Mouse (Mus musculus) cerebellum, postnatal 25 days (tissue): ENCODE measurements around the gene Cdkn2c.

Experiments
- DNase-seq, 2 experiments: peaks; one replicate each; pipeline ENCODE4 v3.0.0; 2021; ENCODE audit warnings: mixed read lengths in 2 of 2

Gene Cdkn2c

GRCm38 (mm10) chr4:109657021-109657850, 9.8 kb downstream of the Cdkn2c start:
- peak; percentile 67 to 68 for DNase-seq

GRCm38 (mm10) chr4:109656301-109656700, 10.7 kb downstream of the Cdkn2c start:
- no peak for DNase-seq

- no peak for DNase-seq
These were observed 11.3 kb downstream of the Cdkn2c start for GRCm38 (mm10) chr4:109655738-109656137.

GRCm38 (mm10) chr4:109654701-109655100, 12.3 kb downstream of the Cdkn2c start:
- DNase-seq = no peak

- no peak for DNase-seq
These were observed 13.7 kb downstream of the Cdkn2c start for GRCm38 (mm10) chr4:109653251-109653650.

GRCm38 (mm10) chr4:109649331-109649730, 17.7 kb downstream of the Cdkn2c start:
- no peak for DNase-seq

- DNase-seq = no peak
These were observed 19.7 kb downstream of the Cdkn2c start for GRCm38 (mm10) chr4:109647281-109647680.

- no peak for DNase-seq
These were observed 25.5 kb downstream of the Cdkn2c start for GRCm38 (mm10) chr4:109641451-109641850.

GRCm38 (mm10) chr4:109640141-109640540, 26.8 kb downstream of the Cdkn2c start:
- no peak for DNase-seq

- no peak for DNase-seq
These were observed 27.6 kb downstream of the Cdkn2c start for GRCm38 (mm10) chr4:109639356-109639755.

- no peak for DNase-seq
These were observed 32.0 kb downstream of the Cdkn2c start for GRCm38 (mm10) chr4:109634971-109635370.

- DNase-seq = no peak
These were observed 36.0 kb downstream of the Cdkn2c start for GRCm38 (mm10) chr4:109631029-109631428.

GRCm38 (mm10) chr4:109630215-109630614, 36.8 kb downstream of the Cdkn2c start:
- DNase-seq = no peak

- DNase-seq = no peak
These were observed 54.4 kb downstream of the Cdkn2c start for GRCm38 (mm10) chr4:109612596-109612995.
